Mouse (Mus musculus) megakaryocyte, adult 5-6 weeks (primary cell): ENCODE results near the gene Taok1. TPM values are rescaled to one million over a fixed set of nuclear protein-coding genes. Genes with fewer than 3 reads are reported as not detected.
A peak's percentile ranks its signal among the peaks of the same experiment; 100 is the strongest.
"Not testable (repeated sequence)": the region's sequence is repeated elsewhere in the genome, so short reads cannot be mapped to it uniquely, and the experiment has no call there.

Experiments
- ATAC-seq: 2 replicates; pipeline ENCODE4 v1.8.0; 2016; ENCODE audit warnings: mild to moderate bottlenecking, inconsistent platforms; ENCODE audit not compliant: poor library complexity, severe bottlenecking
- total RNA-seq, 2 experiments: library from RNA; stranded (forward) in 1 of 2; stranded (reverse) in 1 of 2; fragments of 153-499, 151-499 nt in 1 of 2; fragments of 221-1000, 200-1000 nt in 1 of 2; gene quantifications; 2 replicates each; pipeline versions ENCODE4 v1.2.3 to v1.2.4; 2015 to 2017

Taok1 gene
- total RNA-seq, 2 experiments from 2014 or later: 41.9 to 48.4 TPM

DNA sequence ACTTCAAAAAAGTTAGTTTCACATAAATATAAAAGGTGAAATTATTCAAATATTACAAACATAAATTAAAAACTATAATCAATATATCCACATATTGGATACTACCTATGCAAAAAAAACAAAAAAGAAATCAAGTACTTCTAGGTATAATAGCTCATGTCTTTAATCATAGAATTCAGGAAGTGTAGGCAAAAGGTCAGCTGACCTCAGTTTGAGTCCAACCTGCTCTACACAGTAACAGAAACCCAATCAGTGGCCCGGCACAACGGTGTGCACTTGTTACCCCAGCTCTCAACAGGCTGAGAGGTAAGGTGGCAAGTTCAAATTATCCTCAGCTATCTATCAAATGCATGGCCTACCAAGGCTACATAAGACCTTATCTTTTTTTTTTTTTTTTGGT lies 16.8 kb downstream of the Taok1 start:
- ATAC-seq: no peak

- ATAC-seq: no peak
Observed at GRCm38 (mm10) chr11:77585201-77585600, 22.4 kb downstream of the Taok1 start.

GRCm38 (mm10) chr11:77545261-77545660 lies 62.4 kb downstream of the Taok1 start:
- ATAC-seq: no peak

DNA sequence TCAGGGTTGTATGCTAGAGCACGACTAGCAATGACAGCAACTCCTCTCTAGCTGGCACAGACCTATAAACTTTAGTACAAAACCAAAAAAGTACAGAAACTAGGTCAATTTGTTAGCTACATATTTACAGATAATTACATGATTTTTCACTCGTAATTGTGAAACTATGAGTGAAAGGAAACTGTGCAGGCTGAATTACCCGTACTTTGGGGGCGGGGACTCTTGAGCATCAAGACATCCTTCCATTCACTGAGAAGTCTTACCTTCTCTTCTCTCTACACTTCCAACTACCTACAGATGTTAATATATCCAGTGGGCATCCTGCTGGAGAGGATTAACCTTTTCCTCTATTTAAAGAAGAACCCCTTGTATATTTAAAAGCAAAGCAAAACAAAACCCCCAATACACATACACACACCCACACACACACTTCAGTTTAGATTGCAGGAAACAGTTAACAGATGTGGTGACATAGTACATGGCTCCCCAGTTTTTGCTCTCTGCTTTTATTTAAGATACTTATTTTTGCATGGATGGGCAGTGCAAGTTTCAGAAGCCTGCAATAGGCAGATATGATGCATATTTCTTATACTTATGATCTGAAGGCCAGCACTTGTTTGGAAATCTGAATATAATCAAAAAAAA lies 75.3 kb downstream of the Taok1 start:
- no peak for ATAC-seq

GRCm38 (mm10) chr11:77530862-77531261 lies 76.8 kb downstream of the Taok1 start:
- ATAC-seq: no peak

- ATAC-seq: no peak
Observed at GRCm38 (mm10) chr11:77529644-77530043, 78.0 kb downstream of the Taok1 start.

DNA sequence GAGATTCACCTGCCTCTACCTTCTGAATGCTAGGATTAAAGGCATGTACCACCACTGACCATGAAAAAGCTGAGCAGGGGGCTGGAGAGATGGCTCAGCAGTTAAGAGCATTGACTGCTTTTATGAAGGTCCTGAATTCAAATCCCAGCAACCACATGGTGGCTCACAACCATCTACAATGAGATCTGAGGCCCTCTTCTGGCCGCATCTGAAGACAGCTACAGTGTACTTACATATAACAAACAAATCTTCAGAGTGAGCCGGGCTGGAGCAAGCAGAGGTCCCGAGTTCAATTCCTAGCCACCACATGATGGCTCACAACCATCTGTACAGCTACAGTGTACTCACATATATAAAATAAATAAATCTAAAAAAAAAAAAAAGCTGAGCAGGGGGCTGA lies 79.2 kb downstream of the Taok1 start:
- ATAC-seq: not testable (repeated sequence)

GRCm38 (mm10) chr11:77525804-77526486 lies 81.7 kb downstream of the Taok1 start:
- ATAC-seq: no peak

DNA sequence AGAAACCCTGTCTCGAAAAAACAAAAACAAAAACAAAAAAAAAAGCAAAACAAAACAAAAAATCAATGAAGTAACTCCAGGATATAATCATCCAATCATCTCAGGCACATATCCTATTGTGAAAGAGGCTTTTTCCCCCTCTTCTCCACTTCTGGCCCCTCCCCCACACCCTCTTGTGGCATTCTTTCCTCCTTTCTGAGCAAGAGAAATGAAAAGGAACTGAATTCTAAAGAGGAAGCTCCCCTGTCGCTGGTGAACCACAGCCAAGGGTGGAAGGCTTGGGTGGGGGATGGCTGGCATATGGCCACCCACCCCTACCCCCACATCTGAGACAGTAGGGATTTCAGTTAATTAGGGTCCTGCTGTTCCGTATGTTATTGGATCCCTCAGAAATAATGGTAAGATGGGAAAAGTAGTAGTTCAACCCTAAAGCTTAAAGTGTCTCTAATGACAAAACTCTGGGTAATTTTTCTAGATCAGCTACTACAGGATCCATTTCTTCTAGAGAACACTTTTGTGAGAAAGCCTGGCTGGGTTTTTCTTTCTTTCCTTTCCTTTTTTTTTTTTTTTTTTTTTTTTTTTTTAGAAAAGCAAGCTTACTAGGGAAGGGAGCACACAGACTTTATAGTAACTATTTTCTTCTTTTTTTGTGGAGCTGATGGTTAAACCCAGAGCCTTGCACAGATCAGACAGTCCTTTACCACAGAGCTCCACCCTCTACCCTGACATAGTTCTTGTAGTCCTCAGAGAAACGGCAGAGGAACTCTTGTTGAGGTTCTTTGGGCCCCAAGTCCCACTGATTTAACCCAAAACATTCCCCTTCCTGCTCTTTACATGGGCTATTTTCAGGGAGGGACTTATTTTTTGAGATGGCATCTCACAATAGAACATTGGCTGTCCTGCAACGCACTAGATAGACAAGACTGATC lies 86.8 kb downstream of the Taok1 start:
- peak; percentile 67 for ATAC-seq

DNA sequence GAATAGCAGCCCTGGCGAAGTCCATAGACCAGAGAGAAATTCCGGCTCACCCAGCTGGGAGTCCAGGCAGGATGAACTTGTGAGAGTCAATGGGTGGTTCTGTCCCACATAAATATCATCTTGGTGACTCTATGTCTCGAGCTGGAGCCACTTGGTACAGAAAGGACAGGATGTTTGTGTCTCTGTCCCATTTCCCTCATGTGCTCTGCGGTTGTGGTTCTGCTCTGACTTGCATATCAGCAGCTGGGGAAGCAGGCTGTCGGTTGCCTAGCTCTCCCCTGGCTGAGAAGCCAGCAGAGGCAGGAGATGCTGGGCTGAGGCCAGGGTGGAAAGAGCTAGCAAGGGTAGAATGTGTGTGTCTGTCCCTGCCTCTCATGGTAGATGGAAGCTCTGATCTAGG lies 88.6 kb downstream of the Taok1 start, which contains the start of gene Gm10392:
Gene Gm10392 (minus strand): TSS at position 156 of the 400 bp plus-strand sequence.
- ATAC-seq: peak; percentile 53

GRCm38 (mm10) chr11:77518051-77518798 lies 89.4 kb downstream of the Taok1 start:
- no peak for ATAC-seq

DNA sequence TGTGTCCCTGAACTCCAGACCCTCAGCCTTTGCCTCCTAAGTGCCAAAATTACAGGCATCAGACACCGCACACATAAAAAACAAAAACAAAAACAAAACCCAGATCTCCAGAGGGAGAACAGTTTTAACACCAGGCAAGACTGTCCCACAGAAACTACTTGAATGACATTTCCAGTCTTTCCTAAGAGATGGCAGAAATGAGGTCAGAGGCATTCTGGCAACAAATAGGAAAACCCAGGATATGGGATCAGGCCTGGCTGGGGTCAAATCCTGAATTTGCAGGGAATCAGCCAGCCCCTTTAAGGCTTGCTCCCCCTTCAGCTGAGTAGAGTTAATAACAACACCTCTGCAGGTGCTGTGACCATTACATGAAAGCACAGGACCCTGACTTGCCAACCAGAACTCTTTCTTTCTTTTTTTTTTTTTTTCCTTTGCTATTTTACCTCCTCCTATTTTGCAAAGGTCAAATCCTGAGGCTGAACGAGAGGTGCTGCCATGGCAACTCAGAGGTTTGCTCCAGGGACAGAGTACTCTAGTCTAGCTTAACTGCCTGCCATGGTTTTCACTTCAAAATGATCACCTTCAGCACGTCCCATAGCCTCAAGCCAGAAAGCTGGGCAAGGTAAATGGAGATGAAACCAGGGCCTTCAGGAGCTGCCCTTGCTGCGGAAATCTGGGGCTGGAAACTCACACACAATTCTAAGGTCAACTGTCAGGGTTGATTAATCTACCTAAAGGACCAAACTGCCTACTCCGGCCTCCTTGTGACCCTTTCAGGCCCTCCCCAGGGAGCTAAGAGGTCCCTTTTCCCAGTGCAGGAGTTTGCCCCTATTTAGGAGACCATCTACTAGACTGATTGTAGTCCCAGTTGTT lies 90.8 kb downstream of the Taok1 start:
- ATAC-seq: no peak

DNA sequence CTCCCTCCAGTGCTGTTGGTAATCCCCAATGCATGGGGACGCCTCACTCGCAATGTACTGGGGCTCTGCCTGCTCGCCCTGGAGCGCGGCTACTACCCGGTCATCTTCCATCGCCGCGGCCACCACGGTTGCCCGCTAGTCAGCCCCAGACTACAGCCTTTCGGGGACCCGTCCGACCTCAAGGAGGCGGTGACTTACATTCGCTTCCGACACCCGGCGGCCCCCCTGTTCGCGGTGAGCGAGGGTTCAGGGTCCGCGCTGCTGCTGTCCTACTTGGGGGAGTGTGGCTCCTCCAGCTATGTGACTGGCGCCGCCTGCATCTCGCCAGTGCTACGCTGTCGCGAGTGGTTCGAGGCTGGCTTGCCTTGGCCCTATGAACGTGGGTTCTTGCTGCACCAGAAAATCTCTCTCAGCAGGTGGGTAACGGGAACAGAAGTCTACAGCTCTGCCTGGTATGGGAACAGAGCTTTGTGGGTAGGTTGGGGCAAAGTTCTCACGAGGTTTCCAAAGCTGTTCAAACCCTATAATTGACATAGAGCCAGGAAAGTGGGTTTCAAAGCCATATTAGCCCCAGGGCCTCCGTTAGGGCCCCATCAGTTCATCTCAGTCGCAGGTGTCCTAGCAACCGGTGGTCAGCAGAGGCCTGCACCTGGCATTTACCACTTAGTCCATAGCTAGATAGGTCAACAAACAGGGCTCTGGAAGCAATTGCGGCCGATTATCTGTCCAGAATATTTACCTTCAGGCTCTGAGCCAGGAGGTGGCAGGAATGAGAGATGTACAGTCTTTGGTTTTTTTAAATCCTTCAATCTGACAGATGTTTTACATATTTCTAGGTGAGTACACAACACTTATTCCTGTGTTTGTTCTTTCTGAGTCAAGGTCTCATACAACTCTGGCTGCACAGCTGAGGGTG lies 91.7 kb downstream of the Taok1 start, which contains the start of gene Trp53i13:
Gene Trp53i13 (minus strand): TSS at position 344 of the 916 bp plus-strand sequence.
- ATAC-seq: 0 out of 2 replicates have a peak, but pooled peaks have one; percentile 1

DNA sequence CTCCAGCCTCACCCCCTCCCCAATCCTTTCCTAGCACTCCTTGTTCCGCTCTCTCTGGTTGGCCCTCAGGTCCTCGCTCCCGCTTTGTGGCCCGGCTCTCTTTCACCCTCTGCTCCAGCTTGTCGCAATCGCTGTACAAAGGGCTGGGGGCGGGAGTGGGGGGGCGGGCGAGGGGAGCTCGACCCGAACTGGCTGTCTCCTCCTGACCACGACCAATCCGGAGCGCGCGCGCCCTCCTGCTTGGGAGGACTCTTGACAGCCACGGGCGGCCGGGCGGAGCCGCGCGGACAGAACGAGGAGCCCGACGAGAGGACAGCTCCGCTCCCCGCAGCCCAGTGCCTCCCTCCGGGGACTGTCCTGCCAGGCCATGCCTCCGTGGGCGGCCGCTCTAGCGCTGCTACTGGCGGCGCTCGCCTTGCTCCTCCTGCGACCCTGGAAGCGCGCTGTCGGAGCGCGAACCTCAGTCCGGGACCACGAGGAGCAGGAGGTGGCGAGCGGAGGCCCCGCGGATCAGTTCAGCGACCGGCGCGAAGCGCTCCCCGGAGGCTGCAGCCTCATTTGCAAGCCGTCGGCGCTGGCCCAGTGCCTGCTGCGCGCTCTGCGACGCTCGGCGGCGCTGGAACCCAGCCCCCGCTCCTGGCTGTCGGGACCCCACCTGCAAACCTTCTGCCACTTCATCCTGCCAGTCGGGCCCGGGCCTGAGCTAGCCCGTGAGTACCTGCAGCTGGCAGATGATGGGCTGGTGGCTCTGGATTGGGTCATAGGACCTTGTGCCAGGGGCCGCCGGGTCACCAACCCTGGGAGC lies 92.6 kb downstream of the Taok1 start, which contains the start of gene Abhd15:
Gene Abhd15 (plus strand): TSS at position 290 of the 805 bp plus-strand sequence.
- peak; percentile 65 for ATAC-seq

GRCm38 (mm10) chr11:77514281-77514831 lies 93.3 kb downstream of the Taok1 start:
- no peak for ATAC-seq

DNA sequence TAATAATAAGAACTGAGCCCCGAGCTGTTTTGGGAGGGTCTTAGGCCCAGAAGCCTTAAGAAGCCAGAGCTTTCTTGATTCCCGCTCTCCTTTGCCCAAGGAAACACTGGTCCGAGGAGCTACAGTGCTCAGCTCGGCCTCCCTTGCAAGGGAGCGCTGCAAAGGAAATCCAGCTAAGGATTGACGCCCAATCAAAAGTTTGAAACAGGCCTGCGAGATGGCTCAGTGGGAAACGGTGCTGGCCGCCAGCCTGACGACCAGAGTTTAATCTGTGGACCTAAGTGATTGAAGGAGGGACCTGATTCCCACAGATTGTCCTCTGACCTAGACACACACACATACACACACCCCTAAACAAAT lies 93.8 kb downstream of the Taok1 start:
- no peak for ATAC-seq
